Mouse (Mus musculus): ENCODE results near the gene Abhd17a.

GRCm38 (mm10) chr10:80575925-80576324 is 14.2 kb downstream of the Abhd17a start:
- TF ChIP-seq CTCF (conservative IDR thresholded peaks at IDR 0.05 in 1 of 2, IDR thresholded peaks at IDR 0.05 in 1 of 2; ENCODE audit: low read depth in 2 of 2, low read length in 2 of 2) (no peak), IRF4 (IDR thresholded peaks at IDR 0.05; ENCODE audit: low read depth, low read length) (no peak), SIN3A (IDR thresholded peaks at IDR 0.05; ENCODE audit: low read length) (no peak), MYC (IDR thresholded peaks at IDR 0.05; ENCODE audit: low read depth, low read length) (no peak), MAZ (IDR thresholded peaks at IDR 0.05; ENCODE audit: low read depth, low read length) (no peak), UBTF (IDR thresholded peaks at IDR 0.05; ENCODE audit: low read depth, low read length) (no peak), CHD2 (IDR thresholded peaks at IDR 0.05; ENCODE audit: low read length) (no peak), CHD1 (IDR thresholded peaks at IDR 0.05; ENCODE audit: low read depth, low read length) (no peak), POLR2A (IDR thresholded peaks at IDR 0.05; ENCODE audit: low read depth, low read length) (no peak), TCF12 (IDR thresholded peaks at IDR 0.05; ENCODE audit: low read depth, low read length) (no peak), E2F4 (IDR thresholded peaks at IDR 0.05; ENCODE audit: insufficient replicate concordance, low read depth, low read length) (no peak), RCOR1 (conservative IDR thresholded peaks at IDR 0.05; ENCODE audit: low read depth, low read length) (no peak), EP300 (IDR thresholded peaks at IDR 0.05; ENCODE audit: low read length) (no peak)

All from CH12.LX (cell line).